Mouse (Mus musculus): ENCODE measurements at regions not wholly inside any gene's neighbourhood (a gene's known extent, or its start where the extent isn't known, plus 50 kb on each side); places are given as distances from the start of the nearest gene placed in this dataset.

DNA sequence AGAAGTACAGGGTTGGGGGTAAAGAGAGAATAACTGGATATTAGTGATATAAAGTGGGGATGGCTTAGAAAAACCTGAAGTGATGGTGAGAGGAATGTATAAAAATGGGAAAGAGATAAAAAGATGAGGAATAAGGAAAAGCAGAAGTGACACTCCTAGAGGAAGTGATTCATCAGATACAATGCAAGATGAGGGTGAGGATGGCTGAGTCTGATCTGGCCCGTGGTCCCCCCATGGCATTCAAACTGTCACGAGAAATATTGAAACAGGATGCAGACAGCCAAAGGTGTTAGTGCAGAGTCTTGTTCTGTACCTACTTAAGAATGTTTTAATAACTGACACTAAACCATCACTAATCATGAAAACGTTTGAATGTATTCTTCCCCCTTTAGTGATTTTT, 56.2 kb upstream of the Kitl start:
- no peak overlapping the region for H3K9ac ChIP-seq
- ATAC-seq (ENCODE audit: low read depth) = no peak
- WGBS (ENCODE audit: insufficient replicate concordance) = 28% methylated on average over 3 of the region's 3 CpGs
- H3K27ac ChIP-seq = no peak overlapping the region
- DNase-seq = no peak
- H3K9me3 ChIP-seq (replicated peaks) = no peaks in the 10 kb centered on the region
- H3K4me3 ChIP-seq (replicated peaks) = no peak overlapping the region
- H3K27me3 ChIP-seq = no peaks in the 10 kb centered on the region
- no peaks in the 10 kb centered on the region for H3K4me1 ChIP-seq (replicated peaks)
- H3K36me3 ChIP-seq = no peaks in the 10 kb centered on the region
- no peak overlapping the region for H3K4me2 ChIP-seq

GRCm38 (mm10) chr10:99952486-99952885, 62.9 kb upstream of the Kitl start:
- 68% methylated on average over 7 of the region's 7 CpGs for WGBS (ENCODE audit: insufficient replicate concordance)
- ATAC-seq (ENCODE audit: low read depth) = no peak
- Histone ChIP-seq H3K27ac (no peak overlapping the region), H3K9me3 (replicated peaks) (no peaks in the 10 kb centered on the region), H3K9ac (no peak overlapping the region), H3K4me3 (replicated peaks) (no peak overlapping the region), H3K4me1 (replicated peaks) (no peaks in the 10 kb centered on the region), H3K4me2 (no peak overlapping the region), H3K36me3 (no peaks in the 10 kb centered on the region), H3K27me3 (no peaks in the 10 kb centered on the region)
- no peak for DNase-seq

DNA sequence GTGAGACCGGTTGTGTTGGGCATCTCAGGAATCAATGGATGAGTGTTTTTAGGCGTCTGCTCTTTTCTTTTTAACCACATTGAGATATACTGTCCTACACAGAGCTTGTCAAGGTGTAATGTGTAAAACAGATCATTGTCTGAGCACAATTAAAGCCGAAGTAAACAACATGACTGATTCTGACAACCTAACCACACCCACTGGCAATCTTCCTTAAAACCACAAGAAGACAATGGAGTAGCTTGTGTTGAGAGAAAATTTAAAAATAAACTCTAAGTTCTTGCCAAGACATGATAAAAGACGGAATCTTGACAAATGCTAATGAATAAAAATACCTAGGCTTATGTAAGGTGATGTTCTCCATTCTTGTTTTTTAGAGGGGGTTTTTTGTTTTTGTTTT, 63.7 kb upstream of the Kitl start:
- ATAC-seq (ENCODE audit: low read depth) (no peak), DNase-seq (no peak)
- Histone ChIP-seq H3K9me3 (replicated peaks) (no peaks in the 10 kb centered on the region), H3K4me3 (replicated peaks) (no peak overlapping the region), H3K27ac (no peak overlapping the region), H3K4me1 (replicated peaks) (no peaks in the 10 kb centered on the region), H3K4me2 (no peak overlapping the region), H3K36me3 (no peaks in the 10 kb centered on the region), H3K27me3 (no peaks in the 10 kb centered on the region), H3K9ac (no peak overlapping the region)
- WGBS (ENCODE audit: insufficient replicate concordance) = 53% methylated on average over 4 of the region's 4 CpGs

DNA sequence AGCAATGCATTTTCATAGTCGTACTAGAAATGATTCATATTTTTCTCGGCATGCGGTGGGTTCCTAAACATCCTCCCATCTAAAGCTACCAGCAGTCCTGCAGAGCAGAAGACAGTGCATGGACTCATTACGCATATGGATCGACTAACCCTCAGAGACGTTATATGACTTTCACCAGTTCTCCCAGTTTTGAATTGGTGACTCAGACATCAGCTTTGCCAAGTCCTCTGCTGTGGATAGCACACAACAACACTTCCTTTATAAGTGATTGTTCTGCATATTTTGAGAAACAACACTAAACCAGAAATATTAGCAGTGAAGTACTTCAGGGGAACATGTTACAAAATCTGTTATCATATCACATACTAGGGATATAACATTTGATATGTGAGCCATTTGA, 64.1 kb upstream of the Kitl start:
- Histone ChIP-seq H3K9me3 (replicated peaks) (no peaks in the 10 kb centered on the region), H3K9ac (no peak overlapping the region), H3K4me1 (replicated peaks) (no peaks in the 10 kb centered on the region), H3K4me3 (replicated peaks) (no peak overlapping the region), H3K36me3 (no peaks in the 10 kb centered on the region), H3K27ac (no peak overlapping the region), H3K4me2 (no peak overlapping the region), H3K27me3 (no peaks in the 10 kb centered on the region)
- no peak for DNase-seq
- 64% methylated on average over 6 of the region's 6 CpGs for WGBS (ENCODE audit: insufficient replicate concordance)
- no peak for ATAC-seq (ENCODE audit: low read depth)

DNA sequence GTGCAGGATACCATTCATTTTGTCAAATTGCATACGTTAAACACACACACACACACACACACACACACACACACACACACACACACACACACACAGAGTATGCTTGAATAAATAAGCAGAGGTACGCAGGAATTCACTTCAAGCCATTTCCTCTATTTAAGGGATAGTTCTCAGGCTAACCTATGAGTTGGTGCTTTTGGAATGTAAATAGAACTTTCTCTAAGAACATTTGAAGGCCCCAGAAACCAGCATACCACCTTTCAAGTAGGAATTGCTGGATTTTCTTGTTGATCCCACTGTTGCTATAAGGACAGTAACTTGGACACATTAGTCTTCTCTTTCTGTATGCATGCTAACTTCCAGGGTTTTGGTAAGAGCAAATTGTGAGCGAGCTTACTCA, 66.7 kb upstream of the Kitl start:
- H3K4me1 ChIP-seq (replicated peaks) = no peaks in the 10 kb centered on the region
- no peak overlapping the region for H3K4me2 ChIP-seq
- H3K36me3 ChIP-seq = no peaks in the 10 kb centered on the region
- no peaks in the 10 kb centered on the region for H3K27me3 ChIP-seq
- DNase-seq = no peak
- no peak overlapping the region for H3K4me3 ChIP-seq (replicated peaks)
- no peak for ATAC-seq (ENCODE audit: low read depth)
- no peak overlapping the region for H3K27ac ChIP-seq
- no peak overlapping the region for H3K9ac ChIP-seq
- 68% methylated on average over 3 of the region's 3 CpGs for WGBS (ENCODE audit: insufficient replicate concordance)
- no peaks in the 10 kb centered on the region for H3K9me3 ChIP-seq (replicated peaks)

DNA sequence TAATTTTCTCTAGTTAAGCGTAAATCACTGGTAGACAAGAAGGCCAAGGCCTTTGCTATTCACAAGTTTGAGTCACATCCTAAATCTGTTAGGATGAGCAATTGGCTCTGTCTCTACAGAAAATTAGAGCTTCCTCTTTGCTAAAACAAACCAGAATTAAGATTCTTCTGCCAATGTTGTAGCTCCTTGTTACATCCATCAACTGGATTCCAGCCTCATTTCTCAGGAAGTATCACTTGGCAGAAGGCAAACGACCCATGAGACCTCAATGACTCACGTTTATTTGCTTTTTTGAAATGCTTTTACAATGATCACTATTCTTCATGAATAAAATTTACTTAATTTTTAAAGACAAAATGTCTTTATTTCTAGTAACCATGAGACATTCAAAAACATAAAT, 70.0 kb upstream of the Kitl start:
- WGBS (ENCODE audit: insufficient replicate concordance) = 43% methylated on average over 3 of the region's 3 CpGs
- Histone ChIP-seq H3K36me3 (no peaks in the 10 kb centered on the region), H3K9me3 (replicated peaks) (no peaks in the 10 kb centered on the region), H3K9ac (no peak overlapping the region), H3K27ac (no peak overlapping the region), H3K4me2 (no peak overlapping the region), H3K4me1 (replicated peaks) (no peaks in the 10 kb centered on the region), H3K4me3 (replicated peaks) (no peak overlapping the region), H3K27me3 (no peaks in the 10 kb centered on the region)
- DNase-seq = no peak
- ATAC-seq (ENCODE audit: low read depth) = no peak

DNA sequence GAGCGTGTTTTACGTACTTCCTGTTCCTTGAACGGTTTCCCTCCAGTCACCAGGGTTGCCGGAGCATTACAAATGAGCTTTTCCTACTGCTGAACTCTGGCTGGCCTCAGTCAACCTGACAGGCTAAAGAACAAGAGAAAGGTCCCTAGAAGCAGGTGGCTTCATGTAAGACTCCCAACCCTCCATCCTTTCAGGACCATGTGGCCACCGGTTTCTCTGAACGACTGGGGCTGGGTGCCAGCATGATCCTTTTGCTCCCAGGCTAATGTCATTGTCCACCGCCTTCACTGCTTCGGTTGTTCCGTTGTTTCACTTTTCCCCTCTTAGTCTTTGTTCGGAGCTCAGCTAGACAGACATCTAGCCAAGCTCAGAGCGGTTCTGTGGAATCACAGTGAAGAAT, 73.8 kb upstream of the Kitl start:
- 61% methylated on average over 11 of the region's 11 CpGs for whole genome bisulfite sequencing (ENCODE audit: insufficient replicate concordance)
- DNase-seq = no peak

DNA sequence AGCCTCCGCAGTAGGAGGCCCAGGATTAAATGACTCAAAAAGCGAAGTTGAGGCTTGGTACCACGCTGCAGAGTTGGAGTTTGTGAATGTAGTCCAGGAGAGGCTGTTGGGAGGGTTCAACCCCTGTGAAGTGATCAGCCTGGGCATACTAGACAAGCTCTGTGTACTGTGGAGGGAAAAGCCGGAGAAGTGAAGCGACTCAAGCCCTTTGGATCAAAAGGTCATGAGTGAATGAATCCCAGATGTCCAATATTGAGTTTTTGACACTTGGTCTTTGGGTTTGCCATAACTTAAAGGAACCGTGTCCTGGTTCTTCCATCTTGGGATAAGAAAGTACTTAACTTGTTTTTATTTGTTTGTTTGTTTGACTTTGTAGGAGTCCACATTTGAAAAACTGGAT, 76.5 kb upstream of the Kitl start:
- Histone ChIP-seq H3K9ac (no peak overlapping the region), H3K4me1 (replicated peaks) (no peaks in the 10 kb centered on the region), H3K4me2 (no peak overlapping the region), H3K27ac (no peak overlapping the region), H3K9me3 (replicated peaks) (no peaks in the 10 kb centered on the region), H3K27me3 (no peaks in the 10 kb centered on the region), H3K4me3 (replicated peaks) (no peak overlapping the region), H3K36me3 (no peaks in the 10 kb centered on the region)
- DNase-seq (no peak), ATAC-seq (ENCODE audit: low read depth) (no peak)
- 68% methylated on average over 6 of the region's 6 CpGs for WGBS (ENCODE audit: insufficient replicate concordance)

More for the DNA sequence above, 73.8 kb upstream of the Kitl start:
- Histone ChIP-seq H3K4me2 (no peak overlapping the region), H3K9me3 (replicated peaks) (no peaks in the 10 kb centered on the region), H3K4me3 (replicated peaks) (no peak overlapping the region), H3K36me3 (no peaks in the 10 kb centered on the region), H3K27ac (no peak overlapping the region), H3K9ac (no peak overlapping the region), H3K27me3 (no peaks in the 10 kb centered on the region), H3K4me1 (replicated peaks) (no peaks in the 10 kb centered on the region)
- ATAC-seq (ENCODE audit: low read depth) = no peak

DNA sequence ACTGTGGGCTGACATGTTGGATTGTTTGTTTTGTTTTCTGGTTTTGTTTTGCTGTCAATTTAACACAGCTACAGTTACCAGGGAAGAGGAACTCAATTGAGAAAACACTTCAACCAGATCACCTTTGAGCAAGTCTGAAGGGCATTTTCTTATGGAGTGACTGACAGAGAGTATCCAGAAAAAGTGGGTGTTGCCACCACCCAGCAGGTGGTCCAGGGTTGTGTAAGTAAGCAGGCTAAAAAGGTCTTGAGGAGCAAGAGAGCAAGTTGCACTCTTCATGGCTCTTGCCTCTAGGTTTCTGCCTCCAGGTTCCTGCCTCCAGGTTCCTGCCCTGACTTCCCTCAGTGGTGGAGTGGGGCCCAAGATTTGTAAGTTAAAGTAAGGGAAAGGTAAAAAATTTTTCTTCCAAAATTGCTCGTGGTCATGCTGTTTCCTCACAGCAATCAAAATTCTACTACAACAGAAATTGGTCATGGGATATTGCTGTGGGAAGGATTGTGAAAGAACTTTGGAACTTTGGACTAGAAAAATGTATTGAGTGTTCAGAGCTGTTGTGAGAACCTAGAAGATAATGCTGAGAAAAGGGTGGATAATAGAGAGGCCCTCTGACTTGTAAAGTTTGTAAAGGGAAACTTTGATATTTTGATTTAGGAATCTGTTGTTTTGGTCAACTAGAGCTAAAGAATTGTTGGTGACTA, 77.4 kb upstream of the Kitl start:
- no peaks in the 10 kb centered on the region for H3K9me3 ChIP-seq (replicated peaks)
- 57% methylated on average over 1 of the region's 1 CpGs for whole genome bisulfite sequencing (ENCODE audit: insufficient replicate concordance)
- H3K4me2 ChIP-seq = no peak overlapping the region
- ATAC-seq (ENCODE audit: low read depth) (no peak), DNase-seq (no peak)
- no peaks in the 10 kb centered on the region for H3K27me3 ChIP-seq
- no peak overlapping the region for H3K4me3 ChIP-seq (replicated peaks)
- no peak overlapping the region for H3K9ac ChIP-seq
- H3K27ac ChIP-seq = no peak overlapping the region
- H3K36me3 ChIP-seq = no peaks in the 10 kb centered on the region
- H3K4me1 ChIP-seq (replicated peaks) = no peaks in the 10 kb centered on the region

DNA sequence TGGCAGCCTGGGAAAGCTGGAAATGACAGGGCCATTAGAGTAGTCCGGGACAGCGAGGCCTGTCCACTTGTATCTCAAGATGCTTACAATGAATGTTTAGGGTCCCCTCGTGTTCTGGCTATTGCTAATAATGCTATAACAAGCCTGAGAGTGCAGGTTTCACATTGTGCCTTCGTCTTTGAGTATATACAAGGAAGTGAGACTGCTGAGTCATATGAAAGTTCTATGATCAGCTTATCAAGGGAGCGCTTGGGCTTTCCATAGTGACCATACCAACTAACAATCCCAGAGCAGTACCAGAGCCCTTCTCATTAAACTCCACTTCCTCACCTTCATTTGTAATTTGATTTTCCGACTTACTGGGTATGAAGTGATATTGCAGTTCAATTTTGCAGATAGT, 86.2 kb upstream of the Kitl start:
- Histone ChIP-seq H3K9me3 (replicated peaks) (no peaks in the 10 kb centered on the region), H3K9ac (no peak overlapping the region), H3K4me2 (no peak overlapping the region), H3K4me1 (replicated peaks) (no peaks in the 10 kb centered on the region), H3K4me3 (replicated peaks) (no peak overlapping the region), H3K36me3 (no peaks in the 10 kb centered on the region), H3K27me3 (no peaks in the 10 kb centered on the region), H3K27ac (no peak overlapping the region)
- no peak for DNase-seq
- WGBS (ENCODE audit: insufficient replicate concordance) = 65% methylated on average over 6 of the region's 6 CpGs
- ATAC-seq (ENCODE audit: low read depth) = no peak

- H3K4me2 ChIP-seq = no peak overlapping the region
- no peaks in the 10 kb centered on the region for H3K36me3 ChIP-seq
- no peak overlapping the region for H3K27ac ChIP-seq
- no peak for DNase-seq
- no peaks in the 10 kb centered on the region for H3K27me3 ChIP-seq
- H3K4me3 ChIP-seq (replicated peaks) = no peak overlapping the region
- no peak overlapping the region for H3K9ac ChIP-seq
- H3K4me1 ChIP-seq (replicated peaks) = no peaks in the 10 kb centered on the region
- 75% methylated on average over 7 of the region's 7 CpGs for WGBS (ENCODE audit: insufficient replicate concordance)
- ATAC-seq (ENCODE audit: low read depth) = no peak
- H3K9me3 ChIP-seq (replicated peaks) = no peaks in the 10 kb centered on the region
Observed at GRCm38 (mm10) chr10:99927913-99928312, 87.5 kb upstream of the Kitl start.

DNA sequence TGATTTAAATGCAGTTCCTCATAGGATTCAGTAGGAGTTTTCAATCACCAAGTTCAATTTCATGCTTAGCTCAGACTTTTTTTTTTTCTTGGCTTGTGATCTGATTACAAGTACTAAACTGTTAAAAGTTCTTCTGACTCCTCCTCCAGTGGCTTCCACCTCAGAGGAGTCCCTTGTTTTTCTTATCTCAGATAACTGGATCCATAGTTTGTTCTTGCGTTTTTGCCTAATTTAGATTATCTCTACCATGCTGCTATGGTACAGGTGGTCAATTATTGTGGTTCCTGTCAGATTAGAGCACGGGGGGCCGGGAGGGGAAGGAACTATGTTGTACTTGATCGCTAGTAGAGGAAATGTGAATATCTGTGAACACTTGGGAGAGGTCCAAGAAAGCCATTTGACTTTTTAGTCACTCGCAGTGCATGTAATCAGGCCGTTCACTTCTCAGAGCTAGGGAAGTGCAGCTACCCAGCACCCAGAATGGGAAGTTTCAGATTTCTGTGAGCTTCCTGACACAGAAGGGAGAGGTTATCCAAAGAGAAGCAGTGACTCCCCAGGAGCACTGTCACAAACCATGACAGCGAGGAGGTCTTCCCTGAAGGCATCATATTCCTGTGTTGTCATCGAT, 89.0 kb upstream of the Kitl start:
- H3K9ac ChIP-seq = no peak overlapping the region
- no peaks in the 10 kb centered on the region for H3K9me3 ChIP-seq (replicated peaks)
- no peaks in the 10 kb centered on the region for H3K27me3 ChIP-seq
- H3K27ac ChIP-seq = no peak overlapping the region
- no peak overlapping the region for H3K4me2 ChIP-seq
- no peaks in the 10 kb centered on the region for H3K36me3 ChIP-seq
- DNase-seq (no peak), ATAC-seq (ENCODE audit: low read depth) (no peak)
- 37% methylated on average over 8 of the region's 8 CpGs for WGBS (ENCODE audit: insufficient replicate concordance)
- no peaks in the 10 kb centered on the region for H3K4me1 ChIP-seq (replicated peaks)
- no peak overlapping the region for H3K4me3 ChIP-seq (replicated peaks)

Measured in liver, embryonic 13.5 days (tissue).